ENCODE assay signal across 8 mouse cellular contexts in the genomic region with DNA sequence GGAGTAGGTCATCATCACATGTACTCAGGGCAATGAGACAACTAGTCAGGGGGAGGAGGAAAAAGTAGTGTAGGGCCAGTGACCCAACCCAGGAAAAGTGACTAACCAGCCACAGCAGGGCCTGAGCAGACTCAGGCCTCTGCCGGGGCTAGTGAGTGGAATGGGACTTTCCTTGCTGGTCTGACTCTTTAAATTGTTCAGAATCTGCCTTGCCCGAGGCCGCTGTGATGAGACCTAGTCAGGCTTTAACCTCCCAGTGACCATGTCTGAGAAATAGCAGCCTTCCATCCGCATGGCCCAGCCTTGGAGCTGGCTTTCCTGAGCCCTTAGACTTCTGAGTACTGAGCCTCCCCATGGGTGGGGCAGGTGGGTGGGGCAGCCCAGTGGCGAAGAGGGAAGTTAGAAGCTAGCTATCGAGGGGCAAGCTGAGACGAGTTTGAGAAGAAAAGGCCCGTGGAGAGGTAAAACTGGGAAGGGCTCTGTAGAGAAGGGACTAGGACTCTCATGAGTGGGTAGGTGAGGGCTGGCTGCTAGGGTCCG. TPM values are rescaled to one million over a fixed set of nuclear protein-coding genes. Genes with fewer than 3 reads are reported as not detected.
DNase-seq lines count a peak whose midpoint lies in the region; ATAC-seq and TF ChIP-seq lines count a peak whose summit lies in the region.

No protein-coding gene starts in this region.

- H3K79me2 ChIP-seq in macrophage (ENCODE audit: inconsistent target) = peaks cover 80% of the 10 kb centered on the region

- intact Hi-C loops in heart, postnatal 36 days (cut with DNase I) = no loop called here

- peak overlapping the region; percentile 63 for H3K4me3 ChIP-seq in G1E (ENCODE audit: low read depth, low read length)
- H3K4me3 ChIP-seq in macrophage (ENCODE audit: inconsistent target) = peak overlapping the region; percentile 85
- H3K4me3 ChIP-seq in forebrain, embryonic 14.5 days (ENCODE audit: low read depth, low read length) = no peak overlapping the region

- H3K4me2 ChIP-seq in forebrain, embryonic 14.5 days (ENCODE audit: low read length) = no peak overlapping the region

- H3K36me3 ChIP-seq in G1E (replicated peaks) (peaks cover 43% of the 10 kb centered on the region), macrophage (ENCODE audit: inconsistent target) (0 out of 2 replicates have a peak, but pooled peaks cover 3% of the 10 kb centered on the region)
- no peaks in the 10 kb centered on the region for H3K36me3 ChIP-seq in forebrain, embryonic 14.5 days (ENCODE audit: control insufficient read depth, insufficient read depth, low read length)

- no peak for TF ChIP-seq CTCF in G1E (IDR thresholded peaks at IDR 0.05; ENCODE audit: low read depth, low read length)

- H3K4me1 ChIP-seq in G1E (ENCODE audit: insufficient read depth, low read depth, low read length) = peaks cover 75% of the 10 kb centered on the region
- H3K4me1 ChIP-seq in forebrain, embryonic 14.5 days (ENCODE audit: control insufficient read depth, insufficient read depth, low read length) = peaks cover 5% of the 10 kb centered on the region

- H3K9me3 ChIP-seq in G1E (replicated peaks) = peaks cover 4% of the 10 kb centered on the region
- no peaks in the 10 kb centered on the region for H3K9me3 ChIP-seq in forebrain, embryonic 14.5 days (replicated peaks; ENCODE audit: control insufficient read depth, low read length)

- 4% methylated on average over 9 of the region's 9 CpGs for WGBS in macrophage (ENCODE audit: missing documents)
- WGBS in forebrain, embryonic 14.5 days = 74% methylated on average over 9 of the region's 9 CpGs

- H3K27ac ChIP-seq in macrophage = peak overlapping the region; percentile 100
- H3K27ac ChIP-seq in forebrain, embryonic 14.5 days (ENCODE audit: low read depth, low read length) = no peak overlapping the region

- H3K9ac ChIP-seq in forebrain, embryonic 14.5 days (ENCODE audit: low read length) = no peak overlapping the region

- ATAC-seq in G1E (ENCODE audit: extremely low read depth, insufficient number of reproducible peaks, low FRiP score, poor library complexity, severe bottlenecking) = peak; percentile 61
- ATAC-seq in forebrain, embryonic 14.5 days = no peak

- peak; percentile 85 for DNase-seq in G1E (ENCODE audit: low spot score)
- DNase-seq in c-Kit-positive CD71-negative TER-119-negative erythroid progenitor cells, embryonic 14.5 days (ENCODE audit: low read depth) = peak; percentile 50
- DNase-seq in heart, postnatal 36 days = peak; percentile 55 to 61
- no peak for DNase-seq in right cerebral cortex, postnatal 4 days
- DNase-seq in embryo, embryonic 11 days = no peak
- no peak for DNase-seq in adrenal gland, postnatal 25 days
- no peak for DNase-seq in forebrain, embryonic 14.5 days (ENCODE audit: low spot score)

- H3K27me3 ChIP-seq in G1E (ENCODE audit: insufficient read depth, low read length) = no peaks in the 10 kb centered on the region
- H3K27me3 ChIP-seq in forebrain, embryonic 14.5 days (replicated peaks; ENCODE audit: control insufficient read depth, insufficient read depth, low read length) = no peaks in the 10 kb centered on the region

RNA-seq across cellular contexts. Expression of a gene that starts 4.9 kb away (rescaled TPM):
- total RNA-seq in G1E (2014; fragmentation: Nextera tagmentation) (37.8 and 38.0 TPM in 2 replicates), G1E (2017) (113 and 150 TPM in 2 replicates)
- polyA plus RNA-seq in G1E (2012) (88.6 and 102 TPM in 2 replicates), macrophage (2018) (672 to 1,184 TPM (median 744 TPM) in 3 replicates)
- 10 to 100 TPM in 1 of 2 experiments, 1 to 10 TPM in 1; 9.0 to 10.3 TPM for total RNA-seq in heart, postnatal 36 days (2021)
- total RNA-seq in macrophage (2018; cell fraction: chromatin; rRNA removed) = 100 to 1,000 TPM; 210 to 782 (median 351) TPM
- 100 to 1,000 TPM; 618 to 855 (median 766) TPM for total RNA-seq in macrophage (2018; cell fraction: cytosol; rRNA removed)
- total RNA-seq in macrophage (2018; cell fraction: nucleus; rRNA removed) = 100 to 1,000 TPM; 235 to 578 (median 364) TPM
- total RNA-seq in adrenal gland, postnatal 25 days (2021) = 30.3 and 48.1 TPM in 2 replicates
- polyA plus RNA-seq in forebrain, embryonic 14.5 days (2014; fragmentation: Nextera tagmentation; extraction: Ambion mirVana) = 6.0 and 6.3 TPM in 2 replicates

RNA-seq across cellular contexts. Expression of a gene that starts 27.6 kb away (rescaled TPM):
- not detected in 2 replicates for total RNA-seq in G1E (2014; fragmentation: Nextera tagmentation)
- 0.16 TPM in 1 of 2 replicates, not detected in the other for total RNA-seq in G1E (2017)
- polyA plus RNA-seq in G1E (2012) = not detected in 2 replicates
- total RNA-seq in heart, postnatal 36 days (2021) = under 1 TPM; 0.33 to 0.35 TPM
- total RNA-seq in macrophage (2018; cell fraction: chromatin; rRNA removed) = 1 to 10 TPM in 21 of 26 experiments, under 1 TPM in 3, not detected in 2; 0.78 to 6.6 (median 1.7) TPM
- total RNA-seq in macrophage (2018; cell fraction: cytosol; rRNA removed) = under 1 TPM in 21 of 26 experiments, not detected in 5; 0.14 to 0.74 (median 0.26) TPM
- total RNA-seq in macrophage (2018; cell fraction: nucleus; rRNA removed) = 1 to 10 TPM in 18 of 26 experiments, under 1 TPM in 6, not detected in 2; 0.64 to 7.8 (median 1.4) TPM
- 0.20 to 0.46 TPM (median 0.26 TPM) in 3 replicates for polyA plus RNA-seq in macrophage (2018)
- 0.39 TPM in 1 of 2 replicates, not detected in the other for total RNA-seq in adrenal gland, postnatal 25 days (2021)
- 0.60 TPM in 1 of 2 replicates, not detected in the other for polyA plus RNA-seq in forebrain, embryonic 14.5 days (2014; fragmentation: Nextera tagmentation; extraction: Ambion mirVana)

RNA-seq across cellular contexts. Expression of a gene that starts 49.1 kb away (rescaled TPM):
- 20.4 and 25.5 TPM in 2 replicates for total RNA-seq in G1E (2014; fragmentation: Nextera tagmentation)
- total RNA-seq in G1E (2017) = 8.6 and 9.8 TPM in 2 replicates
- polyA plus RNA-seq in G1E (2012) = 16.6 and 22.1 TPM in 2 replicates
- total RNA-seq in heart, postnatal 36 days (2021) = 10 to 100 TPM; 13.8 to 20.0 TPM
- 10 to 100 TPM in 12 of 26 experiments, 1 to 10 TPM in 14; 2.6 to 16.6 (median 8.5) TPM for total RNA-seq in macrophage (2018; cell fraction: chromatin; rRNA removed)
- 10 to 100 TPM in 3 of 26 experiments, 1 to 10 TPM in 23; 2.7 to 10.6 (median 7.1) TPM for total RNA-seq in macrophage (2018; cell fraction: cytosol; rRNA removed)
- 10 to 100 TPM in 5 of 26 experiments, 1 to 10 TPM in 21; 2.1 to 14.7 (median 7.6) TPM for total RNA-seq in macrophage (2018; cell fraction: nucleus; rRNA removed)
- polyA plus RNA-seq in macrophage (2018) = 5.0 to 8.4 TPM (median 7.3 TPM) in 3 replicates
- 23.3 and 24.4 TPM in 2 replicates for total RNA-seq in adrenal gland, postnatal 25 days (2021)
- 19.2 and 20.1 TPM in 2 replicates for polyA plus RNA-seq in forebrain, embryonic 14.5 days (2014; fragmentation: Nextera tagmentation; extraction: Ambion mirVana)

RNA-seq across cellular contexts. Expression of a gene that starts 49.2 kb away (rescaled TPM):
- 13.1 and 13.6 TPM in 2 replicates for total RNA-seq in G1E (2014; fragmentation: Nextera tagmentation)
- 12.6 and 14.8 TPM in 2 replicates for total RNA-seq in G1E (2017)
- polyA plus RNA-seq in G1E (2012) = 6.1 and 25.6 TPM in 2 replicates
- total RNA-seq in heart, postnatal 36 days (2021) = 100 to 1,000 TPM; 185 to 218 TPM
- 1 to 10 TPM in 11 of 26 experiments, under 1 TPM in 7, not detected in 8; 0.22 to 5.6 (median 1.4) TPM for total RNA-seq in macrophage (2018; cell fraction: chromatin; rRNA removed)
- 10 to 100 TPM in 3 of 26 experiments, 1 to 10 TPM in 23; 4.2 to 11.7 (median 7.5) TPM for total RNA-seq in macrophage (2018; cell fraction: cytosol; rRNA removed)
- total RNA-seq in macrophage (2018; cell fraction: nucleus; rRNA removed) = 1 to 10 TPM; 1.3 to 7.1 (median 4.1) TPM
- polyA plus RNA-seq in macrophage (2018) = 6.6 to 12.3 TPM (median 8.4 TPM) in 3 replicates
- total RNA-seq in adrenal gland, postnatal 25 days (2021) = 309 and 334 TPM in 2 replicates
- polyA plus RNA-seq in forebrain, embryonic 14.5 days (2014; fragmentation: Nextera tagmentation; extraction: Ambion mirVana) = 6.6 and 8.4 TPM in 2 replicates

Comparison
In these comparisons a context has a peak if more than half of its experiments do, and no peak if none do; other contexts are left out.
1. DNase-seq: peak in G1E (single experiment), c-Kit-positive CD71-negative TER-119-negative erythroid progenitor cells, embryonic 14.5 days (single experiment) and heart, postnatal 36 days (2 of 2); none in right cerebral cortex, postnatal 4 days (single experiment), embryo, embryonic 11 days (single experiment), adrenal gland, postnatal 25 days (single experiment) and forebrain, embryonic 14.5 days (single experiment).